Mouse (Mus musculus) myocyte (in vitro differentiated cells): ENCODE measurements around the gene Micall2.

Source experiments
- CEBPB ChIP-seq: IDR thresholded peaks from 2 replicates; pipeline ENCODE4 v1.6.1; 2011; ENCODE audit warnings: mild to moderate bottlenecking, moderate library complexity; ENCODE audit not compliant: poor library complexity, insufficient read depth, severe bottlenecking
- E2F4 ChIP-seq: IDR thresholded peaks from one replicate; pipeline ENCODE4 v1.6.1; 2011; ENCODE audit warnings: mild to moderate bottlenecking, control low read depth, moderate library complexity; ENCODE audit not compliant: insufficient read depth
- MAX ChIP-seq: IDR thresholded peaks from one replicate; pipeline ENCODE4 v1.6.1; 2011; ENCODE audit warnings: low read depth, mild to moderate bottlenecking, control low read depth
- MYOG ChIP-seq, 3 experiments: IDR thresholded peaks; one replicate each; pipeline ENCODE4 v1.6.1; 2011; ENCODE audit warnings: control low read depth in 2 of 3, low read depth in 2 of 3, mild to moderate bottlenecking in 2 of 3; ENCODE audit not compliant: insufficient read length in 2 of 3, control insufficient read depth in 1 of 3, insufficient read depth in 1 of 3
- POLR2A ChIP-seq: IDR thresholded peaks from one replicate; pipeline ENCODE4 v1.6.1; 2011; ENCODE audit warnings: low read depth, mild to moderate bottlenecking, control low read depth, moderate library complexity; ENCODE audit not compliant: insufficient read length
- POLR2AphosphoS2 ChIP-seq: IDR thresholded peaks from one replicate; pipeline ENCODE4 v1.6.1; 2011; ENCODE audit warnings: low read depth, control low read depth; ENCODE audit not compliant: insufficient read length
- REST ChIP-seq: IDR thresholded peaks from one replicate; pipeline ENCODE4 v1.6.1; 2011; ENCODE audit warnings: mild to moderate bottlenecking, control low read depth, moderate library complexity; ENCODE audit not compliant: insufficient read depth, insufficient read length
- SRF ChIP-seq: IDR thresholded peaks from one replicate; pipeline ENCODE4 v1.6.1; 2011; ENCODE audit warnings: low read depth; ENCODE audit not compliant: control insufficient read depth, insufficient read length
- TCF12 ChIP-seq: IDR thresholded peaks from one replicate; pipeline ENCODE4 v1.6.1; 2011; ENCODE audit warnings: mild to moderate bottlenecking, control low read depth; ENCODE audit not compliant: poor library complexity, insufficient read depth, severe bottlenecking
- USF1 ChIP-seq: IDR thresholded peaks from one replicate; pipeline ENCODE4 v1.6.1; 2011; ENCODE audit warnings: low read depth, mild to moderate bottlenecking, control low read depth, moderate library complexity

- TF ChIP-seq REST (no peak), POLR2A (no peak), USF1 (no peak), MAX (no peak), MYOG (IDR thresholded peaks at IDR 0.05; ENCODE audit: control insufficient read depth in 1 of 3, insufficient read depth in 1 of 3, insufficient read length in 2 of 3, low read depth in 2 of 3) (no peak), POLR2AphosphoS2 (no peak), E2F4 (no peak), TCF12 (no peak), CEBPB (no peak), SRF (no peak)
These were observed 33.9 kb downstream of the Micall2 start for GRCm38 (mm10) chr5:139702236-139702635.
